Mouse (Mus musculus) ES-CJ7 (cell line): ENCODE results near the gene Myh3.
A peak's percentile ranks its signal among the peaks of the same experiment; 100 is the strongest.

Experiments used
- DNase-seq: peaks from one replicate; pipeline ENCODE4 v3.0.0; 2011; ENCODE audit warnings: low read depth, low spot score

The Myh3 gene

DNA sequence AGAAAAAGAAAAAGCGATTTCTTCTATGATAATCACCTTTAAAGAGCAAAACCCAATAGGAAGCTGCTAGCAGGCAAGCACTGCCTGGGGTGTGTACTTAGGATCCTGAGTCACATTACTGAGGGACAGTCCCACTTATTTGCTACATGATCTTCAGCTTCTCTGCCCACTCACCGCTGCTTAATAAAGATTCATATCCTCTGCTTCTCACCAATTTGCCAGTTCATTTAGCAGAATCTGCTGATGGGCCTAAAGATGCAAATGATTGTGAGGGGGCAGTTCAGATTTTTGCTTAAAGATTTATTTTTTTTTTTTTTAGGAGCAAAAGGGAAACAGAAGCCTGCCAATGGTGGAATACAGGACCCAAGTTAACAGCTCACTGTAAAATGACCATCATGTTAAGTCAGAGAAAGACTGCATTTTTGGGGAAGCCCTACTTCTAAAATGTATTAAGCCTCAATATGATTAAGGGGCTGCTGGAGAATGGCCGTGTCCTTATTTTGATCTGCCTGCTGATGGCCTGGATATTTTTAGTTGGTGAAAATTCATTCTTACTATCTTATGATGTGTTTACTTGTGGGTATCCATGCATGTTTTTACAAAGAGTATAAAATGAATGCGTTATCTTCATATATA lies 65.9 kb downstream of the Myh3 start:
- DNase-seq, result no peak

- no peak for DNase-seq
Observed at GRCm38 (mm10) chr11:67144559-67145265, 66.6 kb downstream of the Myh3 start.

GRCm38 (mm10) chr11:67145482-67146408 lies 67.6 kb downstream of the Myh3 start:
- DNase-seq, result no peak

DNA sequence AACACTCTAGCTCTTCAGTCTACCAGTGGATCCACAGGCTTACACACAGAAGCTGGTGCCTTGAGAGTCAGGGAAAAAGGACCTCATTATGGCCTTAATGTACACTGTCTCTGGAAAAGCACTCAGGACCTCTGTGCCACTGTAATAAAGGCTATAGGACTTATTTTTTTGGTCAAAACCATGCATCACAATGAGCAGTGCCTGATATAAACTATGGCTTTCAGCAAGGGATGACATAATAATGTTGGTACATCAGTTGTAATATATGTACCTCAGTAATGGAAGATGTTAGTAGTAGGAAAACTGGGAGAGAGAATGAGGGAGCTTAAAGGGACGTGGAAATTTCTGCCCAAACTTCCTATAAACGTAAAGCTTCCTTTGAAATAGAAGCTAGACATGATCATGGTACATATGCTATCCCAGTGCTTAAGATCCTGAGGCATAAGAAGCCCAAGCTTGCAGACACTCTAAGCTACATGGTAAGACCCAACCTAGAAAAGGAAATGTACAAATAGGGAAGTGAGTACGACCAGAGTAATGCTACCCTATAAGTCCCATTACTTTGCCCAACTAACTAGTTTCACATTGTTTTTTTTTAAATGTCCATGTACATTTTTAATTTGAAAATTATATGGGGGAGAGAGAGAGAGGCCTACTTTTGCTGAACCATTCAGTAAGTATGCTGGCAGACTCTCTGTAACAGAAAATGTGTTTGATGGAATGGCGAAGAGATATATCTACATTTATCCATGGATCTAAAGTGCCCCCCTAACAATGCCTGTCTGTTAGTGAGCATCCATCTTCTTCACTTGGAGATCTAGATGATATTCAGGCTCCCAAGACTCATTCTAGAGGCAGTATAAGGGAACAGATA lies 68.5 kb downstream of the Myh3 start:
- DNase-seq, result no peak

- DNase-seq, result no peak
Observed at GRCm38 (mm10) chr11:67147283-67147921, 69.3 kb downstream of the Myh3 start.

DNA sequence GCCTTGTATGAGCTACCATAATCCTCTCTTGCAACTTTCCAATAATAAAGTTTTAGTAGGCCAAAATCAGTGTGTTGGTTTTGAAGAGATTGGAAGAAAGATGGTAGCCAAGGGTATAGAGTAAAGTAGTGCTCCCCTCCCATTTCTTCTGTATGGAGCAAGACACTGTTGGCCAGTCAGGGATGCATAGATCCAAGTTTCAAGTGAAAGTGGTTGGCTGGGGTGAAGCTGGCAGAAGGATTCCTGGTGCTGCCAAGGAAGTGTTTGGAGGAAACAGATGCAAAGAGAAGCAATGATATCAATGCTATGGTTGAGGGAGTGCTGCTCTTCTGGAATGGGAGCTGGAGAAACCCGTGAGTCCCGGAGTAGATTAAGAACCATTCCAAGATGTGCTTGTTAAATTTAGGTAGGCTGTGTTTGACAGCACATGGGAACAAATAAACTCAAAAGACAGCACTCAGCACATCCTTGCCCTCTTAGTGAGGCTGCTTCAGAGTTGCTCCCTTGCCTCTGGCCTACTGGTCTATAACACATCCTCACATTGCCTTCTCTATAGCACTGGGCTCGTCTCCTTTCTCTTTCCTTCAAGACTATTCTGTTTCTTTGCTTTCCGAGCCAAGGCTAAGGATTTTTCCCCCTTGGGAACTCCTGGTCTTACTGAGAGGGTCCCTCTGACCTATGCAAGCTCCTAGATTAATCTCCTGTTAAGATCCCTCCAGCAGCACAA lies 70.3 kb downstream of the Myh3 start:
- DNase-seq, result no peak

- peak; percentile 11 for DNase-seq
Observed at GRCm38 (mm10) chr11:67150237-67150636, 72.1 kb downstream of the Myh3 start.

DNA sequence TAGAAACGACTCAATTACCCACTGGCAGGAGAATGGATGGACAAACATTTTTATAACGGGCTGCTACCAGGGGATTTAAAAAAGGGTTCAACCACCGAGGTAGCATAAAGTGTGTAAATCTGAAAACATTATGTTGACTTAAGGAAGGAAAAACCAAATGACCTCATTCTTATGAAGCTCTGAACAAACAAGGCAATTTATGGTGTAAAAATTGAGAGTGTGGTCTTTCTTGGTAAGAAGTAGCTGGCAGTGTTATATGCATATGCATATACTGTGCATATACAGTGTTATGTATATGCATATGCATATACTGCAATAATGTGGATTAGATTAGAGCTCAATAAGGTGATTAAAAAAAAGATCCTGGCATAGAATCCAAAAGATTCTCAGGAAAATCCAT lies 73.1 kb downstream of the Myh3 start:
- no peak for DNase-seq
